13 mouse cellular contexts compared by ENCODE assay signal in genomic region chr15:31207346-31208093, GRCm38 (mm10). TPM values are rescaled to one million over a fixed set of nuclear protein-coding genes. Genes with fewer than 3 reads are reported as not detected.
DNase-seq lines count a peak whose midpoint lies in the region; ATAC-seq lines count a peak whose summit lies in the region.
"Had no signal": no experiment of that assay in that cellular context is flagged by ENCODE, and none has a peak within 500 bp of the region (broad histone marks: within the 10 kb centered on the region; RNA-seq: fewer than 3 reads in every experiment).

No protein-coding gene starts in this region.

- no peaks in the 10 kb centered on the region for H3K36me3 ChIP-seq in forebrain, embryonic 14.5 days (ENCODE audit: control insufficient read depth, insufficient read depth, low read length)
- no peaks in the 10 kb centered on the region for H3K36me3 ChIP-seq in forebrain, embryonic 12.5 days (replicated peaks)
- no peaks in the 10 kb centered on the region for H3K36me3 ChIP-seq in midbrain, embryonic 14.5 days (ENCODE audit: control insufficient read depth, insufficient read depth, low read length)
- no peaks in the 10 kb centered on the region for H3K36me3 ChIP-seq in midbrain, embryonic 10.5 days
- H3K36me3 ChIP-seq in hindbrain, embryonic 16.5 days (ENCODE audit: control insufficient read depth, insufficient read depth, low read length), result no peaks in the 10 kb centered on the region
- no peaks in the 10 kb centered on the region for H3K36me3 ChIP-seq in neural tube, embryonic 15.5 days
- H3K36me3 ChIP-seq: embryonic facial prominence, embryonic 13.5 days had no signal

- H3K4me1 ChIP-seq in forebrain, embryonic 14.5 days (ENCODE audit: control insufficient read depth, insufficient read depth, low read length), result no peaks in the 10 kb centered on the region
- no peaks in the 10 kb centered on the region for H3K4me1 ChIP-seq in forebrain, embryonic 12.5 days
- H3K4me1 ChIP-seq in midbrain, embryonic 14.5 days (ENCODE audit: control insufficient read depth, insufficient read depth, low read length), result no peaks in the 10 kb centered on the region
- H3K4me1 ChIP-seq in midbrain, embryonic 10.5 days, result no peaks in the 10 kb centered on the region
- no peaks in the 10 kb centered on the region for H3K4me1 ChIP-seq in hindbrain, embryonic 16.5 days (ENCODE audit: control insufficient read depth, insufficient read depth, low read depth, low read length)
- no peaks in the 10 kb centered on the region for H3K4me1 ChIP-seq in neural tube, embryonic 15.5 days
- H3K4me1 ChIP-seq: embryonic facial prominence, embryonic 13.5 days had no signal

- H3K9me3 ChIP-seq in forebrain, embryonic 14.5 days (replicated peaks; ENCODE audit: control insufficient read depth, low read length), result no peaks in the 10 kb centered on the region
- no peaks in the 10 kb centered on the region for H3K9me3 ChIP-seq in forebrain, embryonic 12.5 days
- H3K9me3 ChIP-seq in midbrain, embryonic 14.5 days (ENCODE audit: control insufficient read depth, low read length), result no peaks in the 10 kb centered on the region
- no peaks in the 10 kb centered on the region for H3K9me3 ChIP-seq in midbrain, embryonic 10.5 days (replicated peaks)
- H3K9me3 ChIP-seq in hindbrain, embryonic 16.5 days (ENCODE audit: control insufficient read depth, low read length), result no peaks in the 10 kb centered on the region
- no peaks in the 10 kb centered on the region for H3K9me3 ChIP-seq in neural tube, embryonic 15.5 days (replicated peaks)
- H3K9me3 ChIP-seq: embryonic facial prominence, embryonic 13.5 days had no signal

- ATAC-seq in forebrain, embryonic 14.5 days, result no peak
- ATAC-seq in forebrain, embryonic 12.5 days (ENCODE audit: low FRiP score), result no peak
- no peak for ATAC-seq in midbrain, embryonic 14.5 days (ENCODE audit: low FRiP score, low TSS enrichment)
- ATAC-seq in hindbrain, embryonic 16.5 days, result peak; percentile 91
- ATAC-seq in neural tube, embryonic 15.5 days (ENCODE audit: low FRiP score), result 0 out of 2 replicates have a peak, but pooled peaks have one; percentile 35
- no peak for ATAC-seq in activated CD4-positive, CD25-positive, alpha-beta regulatory T cell, adult 4 months
- ATAC-seq: inflammation-experienced regulatory T-cells, adult 6 months had no signal

- WGBS in forebrain, embryonic 14.5 days, result 87% methylated on average over 9 of the region's 9 CpGs
- WGBS in forebrain, embryonic 12.5 days, result 86% methylated on average over 9 of the region's 9 CpGs
- 70% methylated on average over 9 of the region's 9 CpGs for WGBS in midbrain, embryonic 14.5 days
- 87% methylated on average over 9 of the region's 9 CpGs for WGBS in midbrain, embryonic 10.5 days
- 56% methylated on average over 9 of the region's 9 CpGs for WGBS in hindbrain, embryonic 16.5 days
- 76% methylated on average over 9 of the region's 9 CpGs for WGBS in neural tube, embryonic 15.5 days

- H3K4me3 ChIP-seq in forebrain, embryonic 14.5 days (ENCODE audit: low read depth, low read length), result no peak overlapping the region
- H3K4me3 ChIP-seq in forebrain, embryonic 12.5 days (replicated peaks), result no peak overlapping the region
- no peak overlapping the region for H3K4me3 ChIP-seq in midbrain, embryonic 14.5 days (replicated peaks; ENCODE audit: low read depth, low read length)
- no peak overlapping the region for H3K4me3 ChIP-seq in midbrain, embryonic 10.5 days
- H3K4me3 ChIP-seq in hindbrain, embryonic 16.5 days (ENCODE audit: low read length), result no peak overlapping the region
- no peak overlapping the region for H3K4me3 ChIP-seq in neural tube, embryonic 15.5 days (replicated peaks)
- H3K4me3 ChIP-seq: embryonic facial prominence, embryonic 13.5 days had no signal

- H3K27me3 ChIP-seq in forebrain, embryonic 14.5 days (replicated peaks; ENCODE audit: control insufficient read depth, insufficient read depth, low read length), result no peaks in the 10 kb centered on the region
- no peaks in the 10 kb centered on the region for H3K27me3 ChIP-seq in forebrain, embryonic 12.5 days
- no peaks in the 10 kb centered on the region for H3K27me3 ChIP-seq in midbrain, embryonic 14.5 days (ENCODE audit: control insufficient read depth, insufficient read depth, low read length)
- no peaks in the 10 kb centered on the region for H3K27me3 ChIP-seq in midbrain, embryonic 10.5 days (ENCODE audit: low read depth, poor library complexity, severe bottlenecking)
- H3K27me3 ChIP-seq in hindbrain, embryonic 16.5 days (replicated peaks; ENCODE audit: control insufficient read depth, insufficient read depth, low read length), result no peaks in the 10 kb centered on the region
- no peaks in the 10 kb centered on the region for H3K27me3 ChIP-seq in neural tube, embryonic 15.5 days (replicated peaks)
- H3K27me3 ChIP-seq: embryonic facial prominence, embryonic 13.5 days had no signal

- no peak overlapping the region for H3K27ac ChIP-seq in forebrain, embryonic 14.5 days (ENCODE audit: low read depth, low read length)
- H3K27ac ChIP-seq in forebrain, embryonic 12.5 days, result no peak overlapping the region
- no peak overlapping the region for H3K27ac ChIP-seq in midbrain, embryonic 14.5 days (replicated peaks; ENCODE audit: low read depth, low read length)
- H3K27ac ChIP-seq in midbrain, embryonic 10.5 days (replicated peaks), result no peak overlapping the region
- no peak overlapping the region for H3K27ac ChIP-seq in hindbrain, embryonic 16.5 days (ENCODE audit: low read depth, low read length)
- H3K27ac ChIP-seq in neural tube, embryonic 15.5 days (replicated peaks), result no peak overlapping the region
- H3K27ac ChIP-seq: embryonic facial prominence, embryonic 13.5 days had no signal

- H3K9ac ChIP-seq in forebrain, embryonic 14.5 days (ENCODE audit: low read length), result no peak overlapping the region
- no peak overlapping the region for H3K9ac ChIP-seq in forebrain, embryonic 12.5 days
- no peak overlapping the region for H3K9ac ChIP-seq in midbrain, embryonic 14.5 days (replicated peaks; ENCODE audit: low read length)
- no peak overlapping the region for H3K9ac ChIP-seq in hindbrain, embryonic 16.5 days (ENCODE audit: low read depth, low read length)
- H3K9ac ChIP-seq in neural tube, embryonic 15.5 days (replicated peaks), result no peak overlapping the region
- H3K9ac ChIP-seq: embryonic facial prominence, embryonic 13.5 days; lung, embryonic 14.5 days had no signal

- peak; percentile 23 for DNase-seq in forebrain, embryonic 14.5 days (ENCODE audit: low spot score)
- DNase-seq in midbrain, embryonic 14.5 days, result peak; percentile 29
- no peak for DNase-seq in midbrain, embryonic 10.5 days (ENCODE audit: low spot score)
- no peak for DNase-seq in ovary, postnatal 10 days (ENCODE audit: low spot score)
- DNase-seq: lung, embryonic 14.5 days; right cerebral cortex, postnatal 14 days; thymus, adult 18-20 months had no signal

- no peak overlapping the region for H3K4me2 ChIP-seq in forebrain, embryonic 14.5 days (ENCODE audit: low read length)
- no peak overlapping the region for H3K4me2 ChIP-seq in forebrain, embryonic 12.5 days
- no peak overlapping the region for H3K4me2 ChIP-seq in midbrain, embryonic 14.5 days (ENCODE audit: low read length)
- no peak overlapping the region for H3K4me2 ChIP-seq in hindbrain, embryonic 16.5 days (ENCODE audit: low read length)
- no peak overlapping the region for H3K4me2 ChIP-seq in neural tube, embryonic 15.5 days
- H3K4me2 ChIP-seq: embryonic facial prominence, embryonic 13.5 days; lung, embryonic 14.5 days had no signal

RNA-seq across cellular contexts. Expression of gene Dap, which starts 16.6 kb away (rescaled TPM):
- polyA plus RNA-seq in forebrain, embryonic 14.5 days (2014; fragmentation: Nextera tagmentation; extraction: Ambion mirVana), result 21.1 and 22.7 TPM in 2 replicates
- 30.0 and 34.0 TPM in 2 replicates for polyA plus RNA-seq in forebrain, embryonic 12.5 days (2016; fragmentation: Nextera tagmentation; extraction: Ambion mirVana)
- polyA plus RNA-seq in midbrain, embryonic 14.5 days (2014; fragmentation: Nextera tagmentation; extraction: Ambion mirVana), result 21.3 and 27.4 TPM in 2 replicates
- polyA plus RNA-seq in midbrain, embryonic 10.5 days (2016; fragmentation: Nextera tagmentation; extraction: Ambion mirVana), result 32.9 and 38.4 TPM in 2 replicates
- 20.9 and 24.8 TPM in 2 replicates for polyA plus RNA-seq in hindbrain, embryonic 16.5 days (2015; fragmentation: Nextera tagmentation; extraction: Ambion mirVana)
- 28.2 and 35.3 TPM in 2 replicates for polyA plus RNA-seq in neural tube, embryonic 15.5 days (2015; fragmentation: Nextera tagmentation; extraction: Ambion mirVana)
- polyA plus RNA-seq in activated CD4-positive, CD25-positive, alpha-beta regulatory T cell, adult 4 months (2017; shearing (Covaris generic)), result 100 to 1,000 TPM in 1 of 2 experiments, 10 to 100 TPM in 1; 90.2 to 113 TPM

Comparison
In these comparisons a context has a peak if more than half of its experiments do, and no peak if none do; other contexts are left out.
1. DNase-seq: peak in forebrain, embryonic 14.5 days (single experiment) and midbrain, embryonic 14.5 days (single experiment); none in midbrain, embryonic 10.5 days (single experiment) and ovary, postnatal 10 days (single experiment).
2. ATAC-seq: peak in hindbrain, embryonic 16.5 days (single experiment) and neural tube, embryonic 15.5 days (single experiment); none in forebrain, embryonic 14.5 days (single experiment), forebrain, embryonic 12.5 days (single experiment), midbrain, embryonic 14.5 days (single experiment) and activated CD4-positive, CD25-positive, alpha-beta regulatory T cell, adult 4 months (single experiment).